Mouse (Mus musculus) spleen, postnatal 14 days (tissue): Measurements from ENCODE around the gene Map3k13.

ENCODE experiments used
- DNase-seq, 2 experiments: peaks; one replicate each; pipeline ENCODE4 v3.0.0; 2021 to 2022; ENCODE audit warnings: low spot score in 2 of 2

The Map3k13 gene

DNA sequence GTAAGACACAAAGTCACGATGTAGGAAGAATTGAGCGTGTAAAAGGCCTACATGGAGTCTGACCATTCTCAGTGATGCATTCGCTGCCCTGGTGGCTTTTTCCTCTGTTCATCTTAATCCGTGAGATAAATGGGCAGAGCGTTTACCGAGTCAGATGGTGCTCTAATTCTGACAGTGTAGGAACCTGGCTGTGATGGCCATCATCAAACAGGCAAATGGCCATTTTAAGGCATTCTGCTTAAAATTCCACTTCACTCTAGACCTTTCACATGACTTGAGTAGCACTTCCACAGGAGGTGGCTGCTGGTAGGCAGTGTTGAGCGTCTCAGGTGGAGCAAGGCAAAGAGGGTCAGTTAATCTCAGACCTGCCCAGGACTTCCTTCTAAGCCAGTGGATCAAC lies 58.2 kb downstream of the Map3k13 start:
- DNase-seq, result no peak

GRCm38 (mm10) chr16:21853446-21853941 lies 59.3 kb downstream of the Map3k13 start:
- no peak for DNase-seq

DNA sequence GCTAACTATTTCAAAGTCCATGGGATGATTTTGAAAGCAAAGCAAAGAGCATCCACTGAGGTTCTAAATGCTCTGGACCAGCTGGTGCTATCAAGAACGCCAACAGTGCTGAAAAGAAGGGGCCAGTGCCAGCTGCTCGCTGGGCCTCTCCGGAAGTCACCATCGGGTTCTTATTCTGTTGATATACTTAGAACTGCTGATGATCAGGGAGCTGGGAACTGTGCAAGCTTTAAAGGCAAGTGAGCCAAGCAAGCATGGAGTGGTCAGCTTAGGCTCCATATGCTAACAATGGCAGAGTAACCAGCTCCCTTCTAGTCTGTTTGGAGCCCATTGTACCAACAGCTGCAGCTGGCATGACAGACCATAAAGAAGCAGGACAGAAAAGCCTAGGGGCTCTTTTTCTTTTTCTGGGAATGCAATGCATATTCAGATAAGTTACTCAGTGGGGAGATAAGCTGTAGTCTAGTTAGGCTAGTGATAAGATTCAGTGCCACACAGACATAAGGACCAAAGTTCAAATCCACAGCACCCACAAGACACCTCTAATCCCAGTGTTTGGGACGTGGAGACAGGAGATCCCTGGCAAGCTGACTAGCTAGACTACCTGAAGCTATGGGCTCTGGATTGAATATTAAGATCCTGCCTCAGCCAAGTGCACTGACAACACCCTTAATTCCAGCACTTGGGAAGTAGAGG lies 60.6 kb downstream of the Map3k13 start:
- DNase-seq, result no peak

- DNase-seq, result no peak
These were observed 62.0 kb downstream of the Map3k13 start for GRCm38 (mm10) chr16:21856134-21856533.

DNA sequence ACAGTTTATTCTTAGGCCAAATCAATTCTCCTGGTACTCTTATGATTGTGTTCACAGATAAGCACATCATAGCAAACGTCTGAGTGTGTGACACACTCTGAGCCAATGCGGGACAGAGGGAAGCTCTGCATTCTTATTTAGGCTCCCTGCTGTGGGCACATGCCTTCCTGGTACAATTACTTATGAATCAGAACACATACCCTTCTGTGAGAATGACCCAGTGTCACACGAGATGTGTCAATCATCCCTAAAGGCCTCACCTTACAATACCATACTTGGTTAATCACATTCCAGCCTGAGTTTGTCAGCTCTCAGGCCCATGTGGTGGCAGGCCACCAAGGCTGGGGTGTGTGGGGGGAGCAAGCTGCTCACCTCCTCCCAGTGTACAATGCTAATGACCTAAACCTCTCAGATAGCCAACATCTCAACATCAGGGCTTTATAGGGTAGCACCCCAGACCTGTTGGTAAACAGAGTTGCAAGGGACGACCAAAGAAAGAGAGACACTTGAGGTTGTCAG lies 63.0 kb downstream of the Map3k13 start:
- DNase-seq, result no peak

- DNase-seq, result no peak
These were observed 64.0 kb downstream of the Map3k13 start for GRCm38 (mm10) chr16:21858163-21858562.

DNA sequence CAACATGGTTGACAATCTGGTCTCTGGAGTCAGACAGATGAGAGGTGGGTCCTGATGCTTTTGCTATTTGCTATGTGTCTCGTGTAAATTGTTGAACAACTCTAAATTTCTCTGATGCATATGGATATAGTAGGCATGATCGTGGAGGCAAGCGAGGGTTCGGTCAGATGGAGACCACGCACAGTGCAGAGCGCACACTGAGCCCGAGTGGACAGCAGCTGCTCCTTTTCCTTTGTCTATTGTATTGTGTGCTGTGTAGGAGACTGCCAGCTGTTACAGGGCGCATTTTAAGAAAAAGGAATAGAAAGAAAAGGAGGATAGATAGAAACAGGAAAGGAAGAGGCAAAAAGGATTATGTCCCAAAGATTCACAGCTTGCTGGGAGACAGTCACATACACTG lies 64.7 kb downstream of the Map3k13 start:
- no peak for DNase-seq

DNA sequence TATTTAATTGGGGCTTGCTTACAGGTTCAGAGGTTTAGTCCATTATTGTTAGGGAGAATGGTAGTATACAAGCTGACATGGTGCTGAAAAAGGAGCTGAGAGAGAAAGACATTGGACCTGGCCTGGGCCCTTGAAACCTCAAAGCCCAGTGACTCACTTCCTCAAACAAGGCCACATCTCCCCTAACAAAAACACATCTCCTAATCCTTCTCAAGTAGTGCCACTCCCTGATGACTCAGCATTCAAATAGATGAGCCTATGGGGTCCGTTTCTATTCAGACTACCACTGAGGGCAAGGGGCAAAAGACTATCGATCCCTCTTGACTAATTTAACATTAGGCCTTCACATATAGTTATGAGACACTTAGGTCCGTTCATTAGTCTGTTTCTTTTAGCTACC lies 68.3 kb downstream of the Map3k13 start:
- no peak for DNase-seq

- DNase-seq, result no peak
These were observed 71.3 kb downstream of the Map3k13 start for GRCm38 (mm10) chr16:21865250-21865982.

GRCm38 (mm10) chr16:21865983-21866575 lies 71.9 kb downstream of the Map3k13 start:
- DNase-seq, result no peak

- no peak for DNase-seq
These were observed 73.6 kb downstream of the Map3k13 start for GRCm38 (mm10) chr16:21867727-21868126.

DNA sequence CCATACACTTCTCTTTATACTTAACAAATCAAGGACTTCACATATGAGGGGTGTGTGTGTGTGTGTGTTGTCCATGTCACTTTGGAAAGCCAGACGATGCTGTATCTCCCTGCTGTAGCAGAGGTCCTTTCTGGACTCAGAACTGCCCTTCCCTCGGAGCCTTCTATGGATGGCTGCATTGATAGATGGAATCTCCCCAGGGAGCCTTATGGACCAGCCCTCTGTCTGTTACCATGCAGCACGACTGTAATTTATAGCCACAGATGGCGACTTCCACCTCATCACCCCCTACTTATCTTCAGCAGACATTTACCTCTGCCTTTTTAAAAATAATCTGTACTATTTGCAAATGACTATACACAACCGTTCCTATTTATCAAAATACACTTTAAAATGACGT lies 74.5 kb downstream of the Map3k13 start:
- DNase-seq, result no peak

- no peak for DNase-seq
These were observed 75.7 kb downstream of the Map3k13 start for GRCm38 (mm10) chr16:21869879-21870278.

- DNase-seq, result no peak
These were observed 83.6 kb downstream of the Map3k13 start for GRCm38 (mm10) chr16:21877735-21878134.

DNA sequence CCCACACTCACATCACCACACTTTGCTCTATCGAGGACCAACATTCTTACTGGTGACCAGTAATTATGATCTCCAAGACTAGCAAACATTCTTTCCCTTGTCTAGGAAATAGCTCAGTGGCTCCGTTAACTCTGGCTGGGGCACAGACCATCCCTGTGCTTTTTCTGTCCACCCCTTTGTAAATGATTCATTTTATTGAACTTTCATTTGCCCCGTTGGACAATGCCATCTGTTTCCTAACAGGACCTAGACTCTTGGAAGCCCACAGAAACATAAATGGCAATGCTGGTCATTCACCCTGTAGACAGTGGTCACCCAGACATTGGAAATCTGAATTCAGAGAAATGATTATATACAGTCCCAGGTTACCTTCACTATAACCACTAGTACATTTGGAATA lies 84.7 kb downstream of the Map3k13 start:
- DNase-seq, result no peak

DNA sequence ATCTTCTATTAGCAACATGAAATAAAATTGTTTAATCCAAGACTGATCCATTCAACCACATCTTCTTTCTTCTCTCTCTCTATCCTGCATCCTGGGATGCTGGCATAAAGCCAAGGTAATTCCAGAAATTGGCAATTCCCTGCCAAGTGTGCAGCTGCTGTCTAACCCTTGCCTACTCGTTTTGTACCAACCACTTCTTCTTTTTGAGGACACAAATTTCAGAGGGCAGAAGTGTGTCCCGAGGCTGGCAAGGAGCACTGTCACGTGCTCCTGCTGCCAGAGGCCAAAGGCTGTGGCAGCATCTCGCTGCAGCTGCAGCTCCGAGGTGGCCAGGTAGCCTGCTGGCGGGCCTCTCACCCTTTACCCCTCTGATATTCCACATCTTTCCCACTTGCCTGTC lies 87.0 kb downstream of the Map3k13 start:
- DNase-seq, result no peak

DNA sequence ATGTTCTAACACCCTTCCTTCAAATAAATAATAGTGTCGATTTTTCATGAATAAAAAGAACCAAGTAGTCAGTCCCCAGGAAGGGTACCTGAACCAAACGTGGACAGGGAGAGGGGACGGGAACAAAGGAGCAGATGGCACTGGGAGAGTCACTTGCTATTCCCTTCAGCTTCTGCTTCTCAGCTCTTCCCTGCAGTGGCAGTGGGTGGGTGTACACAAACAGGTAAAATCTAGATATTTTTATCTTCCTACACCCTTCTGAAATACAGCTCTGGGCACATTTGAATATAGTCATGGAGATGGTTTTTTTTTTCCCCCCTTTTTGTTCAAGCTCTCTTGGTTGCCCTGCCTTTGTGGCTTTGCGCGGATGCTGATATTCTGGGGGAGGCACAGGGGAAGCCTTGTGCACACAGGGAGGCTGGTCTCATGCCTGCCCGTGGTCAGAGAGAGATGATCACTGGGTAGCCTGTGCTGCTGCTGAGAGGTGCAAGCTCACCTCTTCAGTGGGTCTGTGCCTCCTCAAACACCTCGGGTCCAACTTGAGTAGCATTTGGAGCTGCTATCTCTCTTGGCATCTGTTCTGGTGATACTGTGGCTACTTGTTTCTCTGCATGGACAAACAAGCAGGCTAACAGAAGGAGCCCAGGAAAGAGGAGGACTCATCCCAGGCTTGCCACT lies 87.6 kb downstream of the Map3k13 start:
- no peak for DNase-seq

- DNase-seq, result no peak
These were observed 93.5 kb downstream of the Map3k13 start for GRCm38 (mm10) chr16:21887601-21888000.

- DNase-seq, result no peak
These were observed 99.7 kb downstream of the Map3k13 start for GRCm38 (mm10) chr16:21893890-21894289.

DNA sequence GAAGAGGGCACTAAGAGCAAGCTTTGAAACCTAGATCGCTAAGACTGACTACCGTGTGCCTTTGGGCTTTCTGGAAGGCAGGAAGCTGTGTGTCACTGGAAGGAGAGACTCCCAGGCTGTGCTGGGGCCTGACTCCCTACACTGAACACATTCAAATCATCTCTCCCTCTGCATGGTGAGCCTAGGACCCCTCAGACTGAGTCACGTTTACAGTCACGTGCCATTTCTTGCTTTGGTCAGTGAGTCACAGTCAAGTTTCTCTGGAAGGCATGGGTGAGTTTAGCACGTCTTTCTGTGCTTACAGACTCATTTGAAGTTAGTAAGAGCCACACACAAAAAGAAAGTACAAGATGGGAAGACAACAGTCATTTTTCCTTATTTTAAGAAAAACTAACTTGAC lies 107.1 kb downstream of the Map3k13 start:
- DNase-seq, result no peak

GRCm38 (mm10) chr16:21904636-21905035 lies 110.5 kb downstream of the Map3k13 start:
- no peak for DNase-seq

GRCm38 (mm10) chr16:21905996-21906395 lies 111.8 kb downstream of the Map3k13 start:
- no peak for DNase-seq
